Mouse (Mus musculus) thymus, postnatal 36 days (tissue): ENCODE measurements around the gene Ccn1.

Source experiments
- DNase-seq, 2 experiments: peaks; one replicate each; pipeline ENCODE4 v3.0.0; 2022; ENCODE audit warnings: mixed read lengths in 2 of 2

The Ccn1 gene

GRCm38 (mm10) chr3:145614362-145615115, 35.2 kb downstream of the Ccn1 start:
- DNase-seq: no peak

DNA sequence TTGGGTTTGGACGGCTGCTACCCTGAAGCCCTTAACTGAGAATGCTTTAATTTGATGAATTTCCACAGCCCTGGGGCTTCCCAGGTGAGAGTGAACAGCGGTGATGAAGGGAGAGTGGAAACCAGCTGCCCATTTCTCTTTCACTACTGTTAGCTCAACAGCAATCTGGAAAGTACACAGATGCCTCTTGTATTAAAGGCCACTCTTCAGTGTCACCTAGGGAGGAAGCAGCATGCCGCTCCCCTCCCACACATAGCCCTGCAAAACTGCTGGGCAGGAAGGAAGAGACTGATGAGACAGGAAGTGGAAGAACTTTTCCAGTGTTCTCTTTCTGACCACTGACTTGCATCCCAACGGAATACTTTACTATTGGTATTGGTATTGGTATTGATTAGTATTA, 36.5 kb downstream of the Ccn1 start:
- DNase-seq: no peak

DNA sequence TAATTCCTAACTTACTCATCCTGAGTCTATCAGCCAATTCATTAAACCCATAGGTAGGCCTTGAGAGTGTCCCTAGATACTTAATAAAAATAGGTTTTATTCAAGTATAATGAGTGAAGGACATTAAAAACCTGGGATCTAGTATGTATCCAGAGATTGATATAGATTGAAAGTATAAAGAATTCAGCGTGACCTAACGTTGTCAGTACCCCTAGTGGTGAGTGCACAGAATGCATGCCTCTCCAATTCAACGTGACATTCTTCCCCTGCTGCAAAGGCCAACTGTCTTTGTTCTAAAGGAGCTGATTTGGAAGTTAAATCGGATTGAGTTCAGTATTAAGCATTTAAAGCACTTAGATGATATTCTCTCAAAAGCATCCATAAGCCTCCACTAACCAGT, 37.1 kb downstream of the Ccn1 start:
- no peak for DNase-seq

DNA sequence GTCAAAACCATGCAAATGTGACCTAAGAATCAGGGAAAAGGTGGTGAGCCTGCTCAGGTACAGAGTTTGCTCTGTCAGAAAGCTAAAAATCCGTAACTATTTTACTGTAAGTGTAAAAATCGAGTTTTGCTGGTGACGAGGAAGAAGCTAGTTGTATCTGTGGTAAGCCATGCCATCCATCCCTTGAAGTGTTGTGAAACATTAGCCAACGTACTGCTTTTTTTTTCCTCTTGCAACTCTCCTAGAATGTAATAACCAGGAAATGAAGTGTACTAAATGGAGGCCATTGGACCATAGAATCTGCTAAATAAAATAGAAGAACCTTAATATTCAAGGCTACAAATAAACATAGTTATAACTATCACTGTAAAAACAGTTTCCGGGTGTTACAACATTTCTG, 41.5 kb downstream of the Ccn1 start:
- no peak for DNase-seq

GRCm38 (mm10) chr3:145605437-145606123, 44.2 kb downstream of the Ccn1 start:
- DNase-seq: no peak

- DNase-seq: no peak
Measured at GRCm38 (mm10) chr3:145602410-145603206, 47.2 kb downstream of the Ccn1 start.

- no peak for DNase-seq
Measured at GRCm38 (mm10) chr3:145601345-145601744, 48.4 kb downstream of the Ccn1 start.

DNA sequence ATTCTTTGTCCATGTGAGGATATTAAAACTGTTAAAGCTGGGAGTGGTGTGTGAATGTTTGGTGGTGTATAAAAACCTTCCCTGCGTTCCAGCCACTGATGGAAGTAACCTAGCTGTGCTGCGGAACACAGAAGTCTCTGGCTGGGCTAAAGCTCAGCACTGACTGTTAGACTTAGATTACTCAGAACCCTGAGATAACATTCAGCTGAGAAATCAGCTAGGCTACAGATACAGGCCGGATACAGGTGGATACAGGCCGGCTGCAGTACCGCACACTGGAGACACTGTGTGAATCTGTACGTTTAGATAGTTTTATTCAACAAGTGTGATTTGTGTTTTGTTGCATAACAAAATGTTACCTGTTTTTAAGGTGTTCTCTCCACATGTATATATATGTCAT, 49.0 kb downstream of the Ccn1 start:
- no peak for DNase-seq

- DNase-seq: no peak
Measured at GRCm38 (mm10) chr3:145599059-145599458, 50.7 kb downstream of the Ccn1 start.
